Mouse (Mus musculus) cerebellum, adult 2 months (tissue): ENCODE results near the gene Helz2. TPM values are rescaled to one million over a fixed set of nuclear protein-coding genes. Genes with fewer than 3 reads are reported as not detected.
"Not testable (repeated sequence)": the region's sequence is repeated elsewhere in the genome, so short reads cannot be mapped to it uniquely, and the experiment has no call there.

Experiments used
- DNase-seq, 2 experiments: peaks; one replicate each; pipeline ENCODE4 v3.0.0; 2021
- H3K27ac ChIP-seq: fragments of 200-500 bp; 2 replicates; pipeline ENCODE4 v1.5.1; 2012; ENCODE audit warnings: low read length, control low read depth, inconsistent platforms; ENCODE audit not compliant: insufficient read depth
- H3K27me3 ChIP-seq: fragments of 200-500 bp; 2 replicates; pipeline ENCODE4 v1.6.1; 2012; ENCODE audit warnings: inconsistent platforms, mild to moderate bottlenecking, low read length, moderate library complexity; ENCODE audit not compliant: control insufficient read depth, insufficient read depth
- H3K4me1 ChIP-seq: fragments of 200-500 bp; 2 replicates; pipeline ENCODE4 v1.6.1; 2011; ENCODE audit warnings: low read length; ENCODE audit not compliant: control insufficient read depth, insufficient read depth
- H3K4me3 ChIP-seq: fragments of 200-500 bp; replicated peaks from 2 replicates; pipeline ENCODE3; 2011; ENCODE audit warnings: mild to moderate bottlenecking, low read depth, low read length, control low read depth; ENCODE audit not compliant: insufficient read depth
- CTCF ChIP-seq: fragments of 200-500 bp; IDR thresholded peaks from 2 replicates; pipeline ENCODE4 v1.5.1; 2011; ENCODE audit warnings: low read depth, mild to moderate bottlenecking, control low read depth, low read length, moderate library complexity, borderline replicate concordance; ENCODE audit not compliant: insufficient read depth
- POLR2A ChIP-seq: fragments of 200-500 bp; IDR thresholded peaks from 2 replicates; pipeline ENCODE4 v1.6.1; 2011; ENCODE audit warnings: low read length, control low read depth, borderline replicate concordance; ENCODE audit not compliant: insufficient read depth
- WGBS: fragments of 180-500 bp; shearing (Covaris S2); methylation state at CpG from one replicate; pipeline ENCODE4 v1.1.7; 2018; 5-methylcytosine and 5-hydroxymethylcytosine counted together
- polyA plus RNA-seq: library from polyadenylated mRNA; depleted of rRNA; stranded (reverse); fragments of >200 nt; gene quantifications from 2 replicates; pipeline ENCODE4 v1.2.3, GENCODE M21; 2012; rRNA removed

Helz2 gene
- 2.4 and 2.8 TPM in 2 replicates for polyA plus RNA-seq

- TF ChIP-seq POLR2A: no peak
- no peak for TF ChIP-seq CTCF
- 22% methylated on average over 16 of the region's 16 CpGs for WGBS
- no peak for DNase-seq
- H3K27me3 ChIP-seq: no peaks in the 10 kb centered on the region
- H3K4me3 ChIP-seq: no peak within 1 kb of the TSS
- no peaks in the 10 kb centered on the region for H3K4me1 ChIP-seq
- H3K27ac ChIP-seq: no peak within 1 kb of the TSS
These were observed at the start of gene Helz2 for GRCm38 (mm10) chr2:181241602-181242313. Gene Helz2 (minus strand): TSS chr2:181242027.

- no peak overlapping the region for H3K27ac ChIP-seq
- TF ChIP-seq POLR2A (no peak), CTCF (no peak)
- no peak overlapping the region for H3K4me3 ChIP-seq
- H3K4me1 ChIP-seq: peaks cover 2% of the 10 kb centered on the region; the same call in 1 of the 2 replicates
- no peak for DNase-seq
- 78% methylated on average over 1 of the region's 1 CpGs for WGBS
- H3K27me3 ChIP-seq: no peaks in the 10 kb centered on the region
These were observed 49.1 kb upstream of the Helz2 start for GRCm38 (mm10) chr2:181290937-181291336.

GRCm38 (mm10) chr2:181288691-181289090, 46.9 kb upstream of the Helz2 start:
- WGBS: 87% methylated on average over 3 of the region's 3 CpGs
- DNase-seq: no peak
- TF ChIP-seq CTCF (no peak), POLR2A (no peak)
- Histone ChIP-seq H3K27me3 (no peaks in the 10 kb centered on the region), H3K27ac (no peak overlapping the region), H3K4me1 (peaks cover 2% of the 10 kb centered on the region; the same call in 1 of the 2 replicates), H3K4me3 (no peak overlapping the region)

GRCm38 (mm10) chr2:181287958-181288350, 46.1 kb upstream of the Helz2 start, which contains the start of gene Gmeb2:
Gene Gmeb2 (minus strand): TSS chr2:181288035.
- not testable (repeated sequence) for H3K4me1 ChIP-seq, H3K27me3 ChIP-seq
- peak; percentile 44; the same call in 1 of the 2 replicates for TF ChIP-seq POLR2A
- TF ChIP-seq CTCF: peak; percentile 50; the same call in 1 of the 2 replicates
- peak within 1 kb of the TSS; percentile 72 for H3K4me3 ChIP-seq
- 6% methylated on average over 38 of the region's 38 CpGs for WGBS
- DNase-seq: peak; percentile 94 to 98
- peak within 1 kb of the TSS; percentile 89 for H3K27ac ChIP-seq

GRCm38 (mm10) chr2:181287338-181287957, 45.6 kb upstream of the Helz2 start:
- peaks cover 2% of the 10 kb centered on the region; the same call in 1 of the 2 replicates for H3K4me1 ChIP-seq
- 2% methylated on average over 49 of the region's 71 CpGs for WGBS
- TF ChIP-seq POLR2A (peak; percentile 85), CTCF (no peak)
- peak overlapping the region; percentile 89 for H3K27ac ChIP-seq
- peak overlapping the region; percentile 72 for H3K4me3 ChIP-seq
- peak; percentile 83 to 89 for DNase-seq
- H3K27me3 ChIP-seq: no peaks in the 10 kb centered on the region

- 34% methylated on average over 6 of the region's 6 CpGs for WGBS
- Histone ChIP-seq H3K4me1 (peaks cover 2% of the 10 kb centered on the region; the same call in 1 of the 2 replicates), H3K27ac (peak overlapping the region; percentile 89), H3K4me3 (peak overlapping the region; percentile 72), H3K27me3 (no peaks in the 10 kb centered on the region)
- TF ChIP-seq POLR2A: no peak
- TF ChIP-seq CTCF: no peak
- DNase-seq: no peak
These were observed 45.0 kb upstream of the Helz2 start for GRCm38 (mm10) chr2:181286629-181287337.

GRCm38 (mm10) chr2:181279968-181280367, 38.1 kb upstream of the Helz2 start:
- TF ChIP-seq CTCF (no peak), POLR2A (no peak)
- no peak overlapping the region for H3K27ac ChIP-seq
- no peaks in the 10 kb centered on the region for H3K27me3 ChIP-seq
- WGBS: 3% methylated on average over 1 of the region's 1 CpGs
- no peak overlapping the region for H3K4me3 ChIP-seq
- H3K4me1 ChIP-seq: no peaks in the 10 kb centered on the region
- DNase-seq: peak in 1 of 2 experiments; percentile 23
